Mouse (Mus musculus): ENCODE data around the gene Arhgap29. TPM values are rescaled to one million over a fixed set of nuclear protein-coding genes. Genes with fewer than 3 reads are reported as not detected.

Gene Arhgap29
- polyA plus RNA-seq, 1 experiment from 2014 or later, result 49.4 TPM

GRCm38 (mm10) chr3:121967681-121968476 is 15.5 kb downstream of the Arhgap29 start:
- under 1% methylated on average over 33 of the region's 33 CpGs for WGBS
- peaks cover 5% of the 10 kb centered on the region for H3K4me1 ChIP-seq (replicated peaks)
- peak overlapping the region; percentile 74 for H3K9ac ChIP-seq (replicated peaks)
- H3K4me2 ChIP-seq, result peak overlapping the region; percentile 77
- H3K36me3 ChIP-seq, result no peaks in the 10 kb centered on the region
- no peaks in the 10 kb centered on the region for H3K9me3 ChIP-seq
- peak overlapping the region; percentile 70 for H3K4me3 ChIP-seq (replicated peaks)
- peak overlapping the region; percentile 36; the same call in 1 of the 2 replicates for H3K27ac ChIP-seq
- peak; percentile 100 for ATAC-seq (ENCODE audit: insufficient number of reproducible peaks, insufficient read depth, low FRiP score, low TSS enrichment, low read depth)
- no peaks in the 10 kb centered on the region for H3K27me3 ChIP-seq

GRCm38 (mm10) chr3:121968621-121969020 is 16.3 kb downstream of the Arhgap29 start:
- Histone ChIP-seq H3K4me2 (peak overlapping the region; percentile 77), H3K9ac (replicated peaks) (peak overlapping the region; percentile 74), H3K4me1 (replicated peaks) (peaks cover 7% of the 10 kb centered on the region), H3K4me3 (replicated peaks) (peak overlapping the region; percentile 70), H3K27me3 (no peaks in the 10 kb centered on the region), H3K9me3 (no peaks in the 10 kb centered on the region), H3K36me3 (no peaks in the 10 kb centered on the region), H3K27ac (peak overlapping the region; percentile 45; the same call in 1 of the 2 replicates)
- ATAC-seq (ENCODE audit: insufficient number of reproducible peaks, insufficient read depth, low FRiP score, low TSS enrichment, low read depth), result no peak
- WGBS, result 2% methylated on average over 8 of the region's 8 CpGs

- Histone ChIP-seq H3K4me1 (replicated peaks) (peaks cover 8% of the 10 kb centered on the region), H3K4me2 (peak overlapping the region; percentile 77), H3K27ac (no peak overlapping the region), H3K36me3 (no peaks in the 10 kb centered on the region), H3K9me3 (no peaks in the 10 kb centered on the region), H3K27me3 (no peaks in the 10 kb centered on the region), H3K4me3 (replicated peaks) (peak overlapping the region; percentile 70; the same call in 1 of the 2 replicates), H3K9ac (replicated peaks) (no peak overlapping the region)
- WGBS, result 46% methylated on average over 1 of the region's 1 CpGs
- no peak for ATAC-seq (ENCODE audit: insufficient number of reproducible peaks, insufficient read depth, low FRiP score, low TSS enrichment, low read depth)
Measured at GRCm38 (mm10) chr3:121969451-121969850, 17.1 kb downstream of the Arhgap29 start.

- ATAC-seq (ENCODE audit: insufficient number of reproducible peaks, insufficient read depth, low FRiP score, low TSS enrichment, low read depth), result no peak
- Histone ChIP-seq H3K9me3 (no peaks in the 10 kb centered on the region), H3K4me3 (replicated peaks) (no peak overlapping the region), H3K4me2 (no peak overlapping the region), H3K36me3 (peaks cover 4% of the 10 kb centered on the region; the same call in 1 of the 2 replicates), H3K9ac (replicated peaks) (no peak overlapping the region), H3K27me3 (no peaks in the 10 kb centered on the region), H3K27ac (no peak overlapping the region), H3K4me1 (replicated peaks) (peaks cover 8% of the 10 kb centered on the region)
- 81% methylated on average over 5 of the region's 5 CpGs for WGBS
Measured at GRCm38 (mm10) chr3:121973761-121974160, 21.4 kb downstream of the Arhgap29 start.

GRCm38 (mm10) chr3:121975381-121975780 is 23.0 kb downstream of the Arhgap29 start:
- no peak overlapping the region for H3K4me3 ChIP-seq (replicated peaks)

GRCm38 (mm10) chr3:121981306-121981705 is 29.0 kb downstream of the Arhgap29 start:
- Histone ChIP-seq H3K36me3 (peaks cover 21% of the 10 kb centered on the region), H3K9ac (replicated peaks) (no peak overlapping the region), H3K27me3 (no peaks in the 10 kb centered on the region), H3K27ac (no peak overlapping the region), H3K4me1 (replicated peaks) (no peaks in the 10 kb centered on the region; the same call in 1 of the 2 replicates), H3K9me3 (no peaks in the 10 kb centered on the region), H3K4me3 (replicated peaks) (no peak overlapping the region), H3K4me2 (no peak overlapping the region)
- ATAC-seq (ENCODE audit: insufficient number of reproducible peaks, insufficient read depth, low FRiP score, low TSS enrichment, low read depth), result no peak
- WGBS, result 82% methylated on average over 4 of the region's 4 CpGs

More at GRCm38 (mm10) chr3:121975381-121975780, 23.0 kb downstream of the Arhgap29 start:
- H3K27me3 ChIP-seq, result no peaks in the 10 kb centered on the region
- H3K4me1 ChIP-seq (replicated peaks), result peaks cover 3% of the 10 kb centered on the region; the same call in 1 of the 2 replicates
- no peak overlapping the region for H3K4me2 ChIP-seq
- H3K9ac ChIP-seq (replicated peaks), result no peak overlapping the region
- 79% methylated on average over 3 of the region's 3 CpGs for WGBS
- ATAC-seq (ENCODE audit: insufficient number of reproducible peaks, insufficient read depth, low FRiP score, low TSS enrichment, low read depth), result no peak
- no peaks in the 10 kb centered on the region for H3K9me3 ChIP-seq
- H3K36me3 ChIP-seq, result peaks cover 7% of the 10 kb centered on the region; the same call in 1 of the 2 replicates
- H3K27ac ChIP-seq, result no peak overlapping the region

- Histone ChIP-seq H3K4me2 (no peak overlapping the region), H3K9ac (replicated peaks) (no peak overlapping the region), H3K36me3 (peaks cover 17% of the 10 kb centered on the region), H3K27ac (no peak overlapping the region), H3K27me3 (no peaks in the 10 kb centered on the region), H3K9me3 (no peaks in the 10 kb centered on the region), H3K4me1 (replicated peaks) (no peaks in the 10 kb centered on the region; the same call in 1 of the 2 replicates), H3K4me3 (replicated peaks) (no peak overlapping the region)
- no peak for ATAC-seq (ENCODE audit: insufficient number of reproducible peaks, insufficient read depth, low FRiP score, low TSS enrichment, low read depth)
- 83% methylated on average over 4 of the region's 4 CpGs for WGBS
Measured at GRCm38 (mm10) chr3:121982450-121982849, 30.1 kb downstream of the Arhgap29 start.

GRCm38 (mm10) chr3:121995125-121995524 is 42.8 kb downstream of the Arhgap29 start:
- H3K4me1 ChIP-seq (replicated peaks), result peaks cover 9% of the 10 kb centered on the region
- no peak for ATAC-seq (ENCODE audit: insufficient number of reproducible peaks, insufficient read depth, low FRiP score, low TSS enrichment, low read depth)
- H3K4me2 ChIP-seq, result no peak overlapping the region
- H3K9me3 ChIP-seq, result no peaks in the 10 kb centered on the region
- H3K27ac ChIP-seq, result no peak overlapping the region
- no peaks in the 10 kb centered on the region for H3K27me3 ChIP-seq
- H3K4me3 ChIP-seq (replicated peaks), result no peak overlapping the region
- H3K9ac ChIP-seq (replicated peaks), result no peak overlapping the region
- peaks cover 33% of the 10 kb centered on the region for H3K36me3 ChIP-seq
- 85% methylated on average over 4 of the region's 4 CpGs for WGBS

GRCm38 (mm10) chr3:121999934-122000333 is 47.6 kb downstream of the Arhgap29 start:
- ATAC-seq (ENCODE audit: insufficient number of reproducible peaks, insufficient read depth, low FRiP score, low TSS enrichment, low read depth), result no peak
- H3K27me3 ChIP-seq, result no peaks in the 10 kb centered on the region
- peaks cover 17% of the 10 kb centered on the region for H3K4me1 ChIP-seq (replicated peaks)
- no peak overlapping the region for H3K9ac ChIP-seq (replicated peaks)
- no peak overlapping the region for H3K27ac ChIP-seq
- H3K36me3 ChIP-seq, result peaks cover 22% of the 10 kb centered on the region; the same call in 1 of the 2 replicates
- no peaks in the 10 kb centered on the region for H3K9me3 ChIP-seq
- 30% methylated on average over 2 of the region's 2 CpGs for WGBS
- H3K4me3 ChIP-seq (replicated peaks), result no peak overlapping the region
- H3K4me2 ChIP-seq, result no peak overlapping the region

GRCm38 (mm10) chr3:122001568-122001967 is 49.2 kb downstream of the Arhgap29 start:
- Histone ChIP-seq H3K4me3 (replicated peaks) (no peak overlapping the region), H3K9me3 (no peaks in the 10 kb centered on the region), H3K4me2 (no peak overlapping the region), H3K27me3 (no peaks in the 10 kb centered on the region), H3K9ac (replicated peaks) (no peak overlapping the region), H3K4me1 (replicated peaks) (peaks cover 17% of the 10 kb centered on the region), H3K36me3 (peaks cover 20% of the 10 kb centered on the region; the same call in 1 of the 2 replicates), H3K27ac (no peak overlapping the region)
- 53% methylated on average over 6 of the region's 6 CpGs for WGBS
- no peak for ATAC-seq (ENCODE audit: insufficient number of reproducible peaks, insufficient read depth, low FRiP score, low TSS enrichment, low read depth)

GRCm38 (mm10) chr3:122009818-122010217 is 57.5 kb downstream of the Arhgap29 start:
- H3K9ac ChIP-seq (replicated peaks), result no peak overlapping the region
- no peaks in the 10 kb centered on the region for H3K9me3 ChIP-seq
- no peak overlapping the region for H3K4me2 ChIP-seq
- H3K4me3 ChIP-seq (replicated peaks), result no peak overlapping the region
- no peak overlapping the region for H3K27ac ChIP-seq
- WGBS, result 95% methylated on average over 5 of the region's 5 CpGs
- ATAC-seq (ENCODE audit: insufficient number of reproducible peaks, insufficient read depth, low FRiP score, low TSS enrichment, low read depth), result no peak
- H3K4me1 ChIP-seq (replicated peaks), result no peaks in the 10 kb centered on the region
- peaks cover 72% of the 10 kb centered on the region for H3K36me3 ChIP-seq
- no peaks in the 10 kb centered on the region for H3K27me3 ChIP-seq
